Mouse (Mus musculus): Measurements from ENCODE around the gene Dchs1. TPM values are rescaled to one million over a fixed set of nuclear protein-coding genes. Genes with fewer than 3 reads are reported as not detected.

The Dchs1 gene
- polyA plus RNA-seq, 1 experiment from 2014 or later: 16.1 TPM

GRCm38 (mm10) chr7:105806125-105806524, 18.7 kb upstream of the Dchs1 start:
- Histone ChIP-seq H3K27me3 (no peaks in the 10 kb centered on the region), H3K27ac (no peak overlapping the region), H3K4me2 (no peak overlapping the region), H3K4me3 (no peak overlapping the region), H3K9me3 (no peaks in the 10 kb centered on the region), H3K36me3 (peaks cover 23% of the 10 kb centered on the region), H3K9ac (no peak overlapping the region), H3K4me1 (replicated peaks) (peaks cover 13% of the 10 kb centered on the region)
- 82% methylated on average over 5 of the region's 5 CpGs for WGBS
- ATAC-seq (ENCODE audit: low FRiP score): no peak

- ATAC-seq (ENCODE audit: low FRiP score): no peak
- H3K9ac ChIP-seq: no peak overlapping the region
- H3K27ac ChIP-seq: no peak overlapping the region
- peaks cover 11% of the 10 kb centered on the region for H3K36me3 ChIP-seq
- no peaks in the 10 kb centered on the region for H3K9me3 ChIP-seq
- H3K4me2 ChIP-seq: no peak overlapping the region
- H3K4me1 ChIP-seq (replicated peaks): no peaks in the 10 kb centered on the region
- no peak overlapping the region for H3K4me3 ChIP-seq
- H3K27me3 ChIP-seq: no peaks in the 10 kb centered on the region
Observed at GRCm38 (mm10) chr7:105803428-105803827, 16.0 kb upstream of the Dchs1 start.

- WGBS: 44% methylated on average over 1 of the region's 1 CpGs
- H3K27ac ChIP-seq: no peak overlapping the region
- no peaks in the 10 kb centered on the region for H3K27me3 ChIP-seq
- no peak overlapping the region for H3K4me2 ChIP-seq
- no peak overlapping the region for H3K9ac ChIP-seq
- H3K36me3 ChIP-seq: peaks cover 6% of the 10 kb centered on the region; the same call in 1 of the 2 replicates
- no peaks in the 10 kb centered on the region for H3K9me3 ChIP-seq
- ATAC-seq (ENCODE audit: low FRiP score): no peak
- no peak overlapping the region for H3K4me3 ChIP-seq
- H3K4me1 ChIP-seq (replicated peaks): no peaks in the 10 kb centered on the region
Observed at GRCm38 (mm10) chr7:105802771-105803170, 15.3 kb upstream of the Dchs1 start.

GRCm38 (mm10) chr7:105802312-105802711, 14.9 kb upstream of the Dchs1 start:
- no peaks in the 10 kb centered on the region for H3K4me1 ChIP-seq (replicated peaks)
- H3K9ac ChIP-seq: no peak overlapping the region
- no peak overlapping the region for H3K4me2 ChIP-seq
- H3K27me3 ChIP-seq: no peaks in the 10 kb centered on the region
- ATAC-seq (ENCODE audit: low FRiP score): no peak
- H3K4me3 ChIP-seq: no peak overlapping the region
- H3K36me3 ChIP-seq: peaks cover 2% of the 10 kb centered on the region; the same call in 1 of the 2 replicates
- no peaks in the 10 kb centered on the region for H3K9me3 ChIP-seq
- no peak overlapping the region for H3K27ac ChIP-seq
- WGBS: 53% methylated on average over 2 of the region's 2 CpGs

GRCm38 (mm10) chr7:105796972-105797371, 9.5 kb upstream of the Dchs1 start:
- Histone ChIP-seq H3K27ac (no peak overlapping the region), H3K9ac (no peak overlapping the region), H3K4me2 (no peak overlapping the region), H3K4me3 (no peak overlapping the region), H3K36me3 (no peaks in the 10 kb centered on the region), H3K9me3 (no peaks in the 10 kb centered on the region), H3K27me3 (no peaks in the 10 kb centered on the region), H3K4me1 (replicated peaks) (no peaks in the 10 kb centered on the region)
- 93% methylated on average over 3 of the region's 3 CpGs for WGBS
- no peak for ATAC-seq (ENCODE audit: low FRiP score)

- Histone ChIP-seq H3K27ac (peak overlapping the region; percentile 25; the same call in 1 of the 2 replicates), H3K9ac (no peak overlapping the region), H3K36me3 (no peaks in the 10 kb centered on the region), H3K9me3 (no peaks in the 10 kb centered on the region), H3K4me3 (no peak overlapping the region), H3K4me1 (replicated peaks) (no peaks in the 10 kb centered on the region), H3K27me3 (no peaks in the 10 kb centered on the region), H3K4me2 (no peak overlapping the region)
- WGBS: 12% methylated on average over 7 of the region's 7 CpGs
- ATAC-seq (ENCODE audit: low FRiP score): no peak
Observed at GRCm38 (mm10) chr7:105795759-105796366, 8.4 kb upstream of the Dchs1 start.

- Histone ChIP-seq H3K4me2 (no peak overlapping the region), H3K4me3 (no peak overlapping the region), H3K9me3 (no peaks in the 10 kb centered on the region), H3K27me3 (no peaks in the 10 kb centered on the region), H3K36me3 (no peaks in the 10 kb centered on the region), H3K4me1 (replicated peaks) (peaks cover 3% of the 10 kb centered on the region; the same call in 1 of the 2 replicates), H3K9ac (no peak overlapping the region), H3K27ac (no peak overlapping the region)
- no peak for ATAC-seq (ENCODE audit: low FRiP score)
- 79% methylated on average over 7 of the region's 7 CpGs for WGBS
Observed at GRCm38 (mm10) chr7:105793701-105794100, 6.2 kb upstream of the Dchs1 start.

- Histone ChIP-seq H3K4me1 (replicated peaks) (peaks cover 14% of the 10 kb centered on the region), H3K4me3 (no peak overlapping the region), H3K27ac (no peak overlapping the region), H3K9me3 (no peaks in the 10 kb centered on the region), H3K27me3 (no peaks in the 10 kb centered on the region), H3K9ac (no peak overlapping the region), H3K4me2 (no peak overlapping the region), H3K36me3 (no peaks in the 10 kb centered on the region)
- 94% methylated on average over 1 of the region's 1 CpGs for WGBS
- ATAC-seq (ENCODE audit: low FRiP score): no peak
Observed at GRCm38 (mm10) chr7:105791147-105791546, 3.7 kb upstream of the Dchs1 start.

- Histone ChIP-seq H3K4me1 (replicated peaks) (peaks cover 58% of the 10 kb centered on the region), H3K27me3 (no peaks in the 10 kb centered on the region), H3K9me3 (no peaks in the 10 kb centered on the region), H3K4me2 (peak overlapping the region; percentile 94), H3K36me3 (peaks cover 29% of the 10 kb centered on the region), H3K4me3 (peak overlapping the region; percentile 90), H3K9ac (peak overlapping the region; percentile 100), H3K27ac (peak overlapping the region; percentile 99)
- 5% methylated on average over 19 of the region's 20 CpGs for WGBS
- peak; percentile 74 for ATAC-seq (ENCODE audit: low FRiP score)
Observed at GRCm38 (mm10) chr7:105786506-105787284, 759 bp downstream of the Dchs1 start.

- Histone ChIP-seq H3K9ac (peak overlapping the region; percentile 63), H3K4me1 (replicated peaks) (peaks cover 75% of the 10 kb centered on the region), H3K27me3 (no peaks in the 10 kb centered on the region), H3K36me3 (peaks cover 50% of the 10 kb centered on the region), H3K4me3 (peak overlapping the region; percentile 90), H3K9me3 (no peaks in the 10 kb centered on the region), H3K27ac (peak overlapping the region; percentile 59; the same call in 1 of the 2 replicates), H3K4me2 (peak overlapping the region; percentile 94)
- WGBS: 9% methylated on average over 4 of the region's 4 CpGs
- no peak for ATAC-seq (ENCODE audit: low FRiP score)
Observed at GRCm38 (mm10) chr7:105784556-105784955, 2.9 kb downstream of the Dchs1 start.

- Histone ChIP-seq H3K9ac (peak overlapping the region; percentile 63), H3K36me3 (peaks cover 57% of the 10 kb centered on the region)
Observed at GRCm38 (mm10) chr7:105783861-105784260, 3.6 kb downstream of the Dchs1 start.

GRCm38 (mm10) chr7:105778553-105779265, 8.7 kb downstream of the Dchs1 start:
- Histone ChIP-seq H3K9ac (peak overlapping the region; percentile 66), H3K9me3 (no peaks in the 10 kb centered on the region), H3K27ac (peak overlapping the region; percentile 72), H3K4me3 (peak overlapping the region; percentile 10; the same call in 1 of the 2 replicates), H3K36me3 (peaks cover 70% of the 10 kb centered on the region), H3K27me3 (no peaks in the 10 kb centered on the region), H3K4me1 (replicated peaks) (peaks cover 90% of the 10 kb centered on the region), H3K4me2 (peak overlapping the region; percentile 43)
- WGBS: 39% methylated on average over 4 of the region's 4 CpGs
- peak; percentile 83 for ATAC-seq (ENCODE audit: low FRiP score)

More at GRCm38 (mm10) chr7:105783861-105784260, 3.6 kb downstream of the Dchs1 start:
- H3K27ac ChIP-seq: no peak overlapping the region
- ATAC-seq (ENCODE audit: low FRiP score): no peak
- peaks cover 81% of the 10 kb centered on the region for H3K4me1 ChIP-seq (replicated peaks)
- H3K4me3 ChIP-seq: peak overlapping the region; percentile 90; the same call in 1 of the 2 replicates
- no peaks in the 10 kb centered on the region for H3K27me3 ChIP-seq
- H3K4me2 ChIP-seq: peak overlapping the region; percentile 94
- WGBS: 51% methylated on average over 4 of the region's 4 CpGs
- H3K9me3 ChIP-seq: no peaks in the 10 kb centered on the region

All from hindbrain, embryonic 13.5 days (tissue).